Mouse (Mus musculus) T-helper 17 cell (primary cell): ENCODE data around the gene Tdp2.

Experiments used
- in situ Hi-C, 2 experiments: fragments of 300-600 bp; cut with MboI, MseI; formaldehyde crosslinking; loops; 1 replicate in 1 of 2; 2 replicates in 1 of 2; pipeline ENCODE4 v1.15.1; 2025; ENCODE audit warnings: high pct_unique_total_duplicates in 2 of 2

Gene Tdp2

DNA sequence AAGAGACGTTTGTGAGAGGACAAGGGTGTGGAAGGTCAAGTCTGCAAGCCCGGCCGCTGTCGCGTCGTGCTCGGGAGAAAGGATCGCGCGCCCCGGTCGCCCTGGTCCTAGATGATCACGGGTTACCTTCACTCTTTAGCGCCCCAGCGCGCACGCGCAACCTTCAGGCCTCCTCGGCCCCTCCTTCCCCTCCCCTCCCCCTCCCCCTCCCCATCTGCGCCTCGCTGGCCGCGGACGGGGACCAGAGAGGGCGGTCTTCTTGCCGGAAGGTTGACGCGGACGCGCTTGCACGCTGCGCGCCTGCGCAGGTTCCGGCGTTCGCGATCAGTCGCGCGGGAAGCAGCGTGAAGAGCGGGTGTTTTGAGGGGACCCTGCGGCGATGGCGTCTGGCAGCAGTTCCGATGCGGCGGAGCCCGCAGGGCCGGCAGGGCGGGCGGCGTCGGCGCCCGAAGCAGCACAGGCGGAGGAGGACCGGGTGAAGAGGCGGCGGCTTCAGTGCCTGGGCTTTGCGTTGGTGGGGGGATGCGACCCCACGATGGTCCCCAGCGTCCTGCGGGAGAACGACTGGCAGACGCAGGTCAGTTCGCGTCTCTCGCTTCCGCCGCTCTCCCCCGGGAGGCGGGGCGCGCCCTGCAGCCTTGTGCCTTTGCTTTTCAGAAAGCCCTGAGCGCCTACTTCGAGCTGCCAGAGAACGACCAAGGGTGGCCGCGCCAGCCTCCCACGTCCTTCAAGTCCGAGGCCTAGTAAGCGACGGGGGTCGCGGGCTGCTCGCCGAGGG is at the start of gene Tdp2, which contains the start of gene Acot13:
Gene Tdp2 (plus strand): TSS at position 327 of the 778 bp plus-strand sequence.
Gene Acot13 (minus strand): TSS at position 188 of the 778 bp plus-strand sequence.
- in situ Hi-C loops, result no loop called here

- in situ Hi-C loops, result no loop called here
Observed at GRCm38 (mm10) chr13:24781916-24782315, 49.6 kb upstream of the Tdp2 start.

DNA sequence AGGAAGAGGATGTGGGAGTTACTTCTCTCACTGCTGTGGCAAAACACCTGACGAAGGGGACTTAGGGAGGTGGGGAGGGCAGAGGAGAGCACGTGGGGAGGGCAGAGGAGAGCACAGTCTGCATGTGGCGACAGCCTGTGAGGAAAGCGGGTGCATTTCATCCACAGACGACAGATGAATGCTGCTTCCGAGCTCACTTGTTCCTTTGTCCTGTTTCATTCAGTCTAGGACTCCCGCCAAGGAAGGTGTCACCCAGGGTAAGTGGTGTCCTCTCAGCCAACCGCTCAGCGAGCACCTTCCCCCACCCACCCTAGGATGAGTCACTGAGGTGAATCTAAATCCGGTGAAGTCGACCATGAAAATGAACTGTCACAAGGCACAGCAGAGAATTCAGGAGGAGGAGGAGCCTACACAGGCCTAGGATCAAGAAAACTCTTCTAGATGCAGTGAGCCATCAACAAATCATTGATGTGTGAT is 45.4 kb upstream of the Tdp2 start:
- in situ Hi-C loops, result no loop called here

GRCm38 (mm10) chr13:24787477-24787876 is 44.0 kb upstream of the Tdp2 start:
- in situ Hi-C loops, result no loop called here

DNA sequence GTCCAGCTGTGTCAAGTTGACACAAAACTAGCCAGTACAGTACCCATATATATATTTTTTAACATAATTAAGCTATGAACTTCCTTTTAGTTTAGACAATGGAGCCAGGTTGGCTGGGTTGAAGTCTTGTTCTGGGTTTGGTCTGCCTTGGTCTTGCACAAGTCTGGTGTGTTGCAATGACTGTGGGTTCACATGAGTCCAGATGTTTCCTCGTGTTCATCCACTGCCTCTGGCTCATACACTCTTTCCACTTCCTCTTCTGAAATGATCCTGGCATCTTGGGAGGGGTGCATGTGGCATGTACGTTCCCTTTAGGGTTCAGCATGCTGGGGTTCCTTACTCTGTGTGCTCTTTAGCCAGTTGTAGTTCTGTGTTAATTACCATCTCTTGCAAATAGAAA is 40.1 kb upstream of the Tdp2 start:
- in situ Hi-C loops, result no loop called here

GRCm38 (mm10) chr13:24792411-24793045 is 39.0 kb upstream of the Tdp2 start:
- in situ Hi-C loops, result no loop called here

GRCm38 (mm10) chr13:24798686-24799085 is 32.8 kb upstream of the Tdp2 start:
- in situ Hi-C loops, result no loop called here

GRCm38 (mm10) chr13:24799378-24799777 is 32.1 kb upstream of the Tdp2 start:
- in situ Hi-C loops, result no loop called here

DNA sequence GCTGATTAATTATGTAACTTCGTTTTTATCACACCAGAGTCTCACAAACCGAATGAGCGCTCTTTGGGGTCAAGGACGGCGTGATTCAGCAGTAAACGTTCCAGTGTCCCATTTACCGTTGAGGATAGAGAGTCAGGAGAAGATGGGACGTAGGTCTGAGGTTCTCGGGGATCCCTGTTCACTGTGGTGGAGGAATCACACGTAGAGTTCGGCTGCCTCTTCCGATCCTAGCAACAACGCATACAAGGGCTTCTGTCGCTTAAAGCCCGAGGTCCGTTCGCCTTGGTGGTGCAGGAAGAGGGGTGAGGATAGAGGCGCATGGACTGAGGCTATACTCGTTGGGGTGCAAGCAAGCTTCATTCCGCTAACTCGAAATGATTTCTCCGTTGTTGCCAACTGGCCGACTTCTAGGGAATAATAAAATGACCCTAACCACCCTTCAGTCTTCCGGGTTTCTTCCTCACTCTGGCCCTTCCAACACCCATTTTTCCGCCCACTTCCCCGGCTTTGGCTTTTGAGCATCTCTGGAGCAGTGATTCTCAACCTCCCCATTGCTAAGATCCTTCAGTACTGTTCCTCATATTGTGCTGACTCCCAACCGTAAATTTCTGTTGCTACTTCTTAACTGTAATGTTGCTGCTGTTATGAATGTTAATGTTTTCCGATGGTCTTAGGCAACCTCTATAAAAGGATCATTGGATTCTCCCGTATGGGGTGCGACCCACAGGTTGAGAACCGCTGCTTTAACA is 31.4 kb upstream of the Tdp2 start:
- in situ Hi-C loops, result no loop called here

GRCm38 (mm10) chr13:24800674-24801307 is 30.7 kb upstream of the Tdp2 start:
- in situ Hi-C loops, result no loop called here

GRCm38 (mm10) chr13:24801308-24801921 is 30.1 kb upstream of the Tdp2 start, which contains the start of gene BC005537:
Gene BC005537, plus strand, starts transcription at chr13:24801657.
- in situ Hi-C loops, result no loop called here

GRCm38 (mm10) chr13:24802131-24802691 is 29.3 kb upstream of the Tdp2 start:
- in situ Hi-C loops, result no loop called here

DNA sequence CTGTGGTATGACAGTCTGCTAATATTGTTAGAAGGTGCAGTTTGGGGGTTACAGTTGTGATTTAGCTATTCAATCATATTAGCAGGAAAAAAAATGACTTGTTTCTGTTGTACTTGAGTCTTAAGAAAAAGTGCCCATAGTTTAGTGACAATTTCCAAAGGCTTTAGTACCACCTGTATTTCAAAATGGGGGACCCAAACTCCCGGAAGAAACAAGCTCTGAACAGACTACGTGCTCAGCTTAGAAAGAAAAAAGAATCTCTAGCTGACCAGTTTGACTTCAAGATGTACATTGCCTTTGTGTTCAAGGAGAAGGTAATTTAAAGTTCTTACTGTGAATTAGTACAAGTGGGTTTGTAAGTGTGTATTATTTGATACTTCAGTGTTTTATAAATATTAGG is 28.3 kb upstream of the Tdp2 start:
- in situ Hi-C loops, result no loop called here

- in situ Hi-C loops, result no loop called here
Observed at GRCm38 (mm10) chr13:24806079-24806478, 25.4 kb upstream of the Tdp2 start.

- in situ Hi-C loops, result no loop called here
Observed at GRCm38 (mm10) chr13:24812521-24812920, 19.0 kb upstream of the Tdp2 start.

- in situ Hi-C loops, result no loop called here
Observed at GRCm38 (mm10) chr13:24814616-24815015, 16.9 kb upstream of the Tdp2 start.

DNA sequence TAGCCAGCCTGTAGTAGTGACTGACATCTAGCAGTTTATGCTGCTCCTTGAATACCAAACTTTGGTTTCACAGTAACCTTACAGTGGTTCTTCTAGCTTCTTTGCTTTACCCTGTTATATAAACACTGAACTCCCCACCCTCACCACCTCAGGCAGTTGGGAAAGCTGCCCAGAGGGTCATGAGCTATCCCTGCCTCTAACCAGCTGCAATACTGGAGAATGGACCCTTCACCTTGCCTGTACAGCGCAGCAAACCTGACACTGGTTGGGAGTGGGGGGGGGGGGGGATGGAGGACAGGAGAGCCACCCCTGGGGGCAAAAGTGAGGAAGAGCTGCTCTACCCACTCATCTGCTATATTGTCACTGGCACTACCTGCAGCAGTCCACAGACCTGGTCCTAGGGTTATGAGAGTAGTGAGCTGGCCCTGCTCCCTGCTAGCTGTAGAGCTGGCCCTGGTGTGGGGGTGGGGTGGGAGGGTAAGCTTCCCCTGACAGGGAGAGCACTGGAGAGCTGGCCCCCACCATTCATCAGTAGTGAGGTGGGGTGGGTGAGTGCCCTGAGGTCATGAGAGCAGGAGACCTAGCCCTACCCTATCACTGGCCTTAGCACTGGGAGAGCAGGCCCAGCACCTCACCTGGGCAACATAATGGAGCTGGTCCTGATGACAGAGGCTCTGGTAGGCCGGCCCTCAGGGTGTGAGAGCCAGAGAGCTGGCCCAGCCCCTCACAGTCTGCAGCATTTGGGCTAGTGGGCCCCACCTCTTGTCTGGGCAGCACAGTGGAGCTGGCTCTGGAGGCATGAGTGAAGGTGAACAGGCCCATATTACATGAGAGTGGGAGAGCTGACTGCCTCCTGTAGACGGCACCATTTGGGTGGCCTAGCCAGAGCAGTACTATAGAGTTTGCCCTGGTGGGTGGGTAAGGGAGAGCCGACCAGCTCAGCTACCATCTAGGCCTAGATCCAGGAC is 15.1 kb upstream of the Tdp2 start:
- in situ Hi-C loops, result no loop called here

DNA sequence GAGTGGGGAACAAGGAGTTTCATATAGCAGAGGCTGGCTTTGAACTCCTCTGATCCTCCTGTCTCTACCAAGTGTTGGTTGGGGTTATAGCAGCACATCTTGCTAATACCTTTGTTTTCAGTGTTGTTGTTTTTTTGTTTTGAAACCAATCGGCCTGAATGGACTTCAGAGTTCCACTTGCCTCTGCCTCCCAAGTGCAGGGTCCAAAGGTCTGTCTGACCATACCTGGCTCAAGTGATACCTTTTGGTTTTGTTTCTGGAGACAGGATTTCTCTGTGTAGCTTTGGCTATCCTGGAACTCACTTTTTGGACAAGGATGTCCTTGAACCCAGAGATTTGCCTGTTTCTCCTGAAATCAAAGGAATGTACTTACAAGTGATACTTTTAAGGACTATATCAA is 11.5 kb upstream of the Tdp2 start:
- in situ Hi-C loops, result no loop called here

- in situ Hi-C loops, result no loop called here
Observed at GRCm38 (mm10) chr13:24822663-24823343, 8.7 kb upstream of the Tdp2 start.
